Mouse (Mus musculus) midbrain, postnatal 0 days (tissue): ENCODE results near the gene B3gntl1. TPM values are rescaled to one million over a fixed set of nuclear protein-coding genes. Genes with fewer than 3 reads are reported as not detected.
"Not testable (repeated sequence)": the region's sequence is repeated elsewhere in the genome, so short reads cannot be mapped to it uniquely, and the experiment has no call there.

Experiments
- ATAC-seq: fragments of 200-750 bp; cut with Nextera tagmentation; 2 replicates; pipeline ENCODE4 v1.8.0; 2017; ENCODE audit warnings: moderate number of reproducible peaks, mild to moderate bottlenecking, moderate TSS enrichment, moderate library complexity; ENCODE audit not compliant: low FRiP score
- DNase-seq: peaks from one replicate; pipeline ENCODE4 v3.0.0-alpha.2; 2015; ENCODE audit warnings: low spot score
- H3K27ac ChIP-seq: fragments of 300-500 bp; sonication (generic); 2 replicates; pipeline ENCODE4 v1.5.1; 2014; ENCODE audit warnings: low read depth, mild to moderate bottlenecking, low read length, mixed read lengths
- H3K27me3 ChIP-seq: fragments of 300-500 bp; sonication (generic); 2 replicates; pipeline ENCODE4 v1.6.1; 2014; ENCODE audit warnings: low read length, control low read depth, mixed read lengths; ENCODE audit not compliant: insufficient read depth
- H3K36me3 ChIP-seq: fragments of 300-500 bp; sonication (generic); 2 replicates; pipeline ENCODE4 v1.6.1; 2014; ENCODE audit warnings: low read length, control low read depth, mixed read lengths; ENCODE audit not compliant: insufficient read depth
- H3K4me1 ChIP-seq: fragments of 300-500 bp; sonication (generic); 2 replicates; pipeline ENCODE4 v1.6.1; 2014; ENCODE audit warnings: mild to moderate bottlenecking, control low read depth, antibody characterized with exemption, low read length, mixed read lengths; ENCODE audit not compliant: insufficient read depth
- H3K4me2 ChIP-seq: fragments of 300-500 bp; sonication (generic); 2 replicates; pipeline ENCODE4 v1.6.1; 2014; ENCODE audit warnings: low read depth, mild to moderate bottlenecking, low read length, mixed read lengths; ENCODE audit not compliant: poor library complexity, severe bottlenecking
- H3K4me3 ChIP-seq: fragments of 300-500 bp; sonication (generic); 2 replicates; pipeline ENCODE4 v1.5.1; 2014; ENCODE audit warnings: low read depth, mild to moderate bottlenecking, low read length, moderate library complexity
- H3K9ac ChIP-seq: fragments of 300-500 bp; sonication (generic); replicated peaks from 2 replicates; pipeline ENCODE4 v1.6.1; 2014; ENCODE audit warnings: mild to moderate bottlenecking, low read length, moderate library complexity, mixed read lengths; ENCODE audit not compliant: poor library complexity, severe bottlenecking
- H3K9me3 ChIP-seq: fragments of 300-500 bp; sonication (generic); 2 replicates; pipeline ENCODE4 v1.6.1; 2016; ENCODE audit warnings: low read length, control low read depth
- CTCF ChIP-seq: IDR thresholded peaks from 2 replicates; pipeline ENCODE4 v1.5.1; 2016; ENCODE audit warnings: antibody characterized with exemption, mild to moderate bottlenecking
- WGBS: fragments of 180-500 bp; shearing (Covaris S2); extraction: QIAGEN DNeasy Blood & Tissue Kit; methylation state at CpG from one replicate; pipeline ENCODE4 v1.1.7; 2014; 5-methylcytosine and 5-hydroxymethylcytosine counted together
- polyA plus RNA-seq: library from polyadenylated mRNA; unstranded; fragments of >200 nt; fragmentation: Nextera tagmentation; extraction: Ambion mirVana; gene quantifications from 2 replicates; pipeline ENCODE4 v1.2.1, GENCODE M21; 2015
- total RNA-seq: library from RNA; depleted of rRNA; stranded (reverse); fragments of >200 nt; gene quantifications from 2 replicates; pipeline ENCODE4 v1.2.3, GENCODE M21; 2014

The B3gntl1 gene
- total and polyA plus RNA-seq, 2 experiments from 2014 or later = 5.8 to 10.5 TPM

DNA sequence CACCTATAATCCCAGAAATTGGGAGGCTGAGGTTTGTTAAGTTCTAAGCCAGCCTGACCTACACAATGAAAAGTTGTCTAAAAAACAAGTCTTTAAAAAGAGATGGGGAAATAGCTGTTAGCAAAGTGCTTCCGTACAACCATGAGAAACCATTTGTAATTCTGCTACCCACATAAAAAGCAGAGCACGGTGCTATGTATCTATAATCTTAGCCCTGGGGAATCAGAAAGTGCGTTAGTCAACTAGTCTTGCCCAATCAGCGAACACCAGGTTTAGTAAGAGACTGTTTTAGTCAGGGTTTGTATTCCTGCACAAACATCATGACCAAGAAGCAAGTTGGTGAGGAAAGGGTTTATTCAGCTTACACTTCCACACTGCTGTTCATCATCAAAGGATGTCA, 5.4 kb downstream of the B3gntl1 start:
- no peak for DNase-seq
- no peaks in the 10 kb centered on the region for H3K4me1 ChIP-seq
- H3K9me3 ChIP-seq = no peaks in the 10 kb centered on the region
- 88% methylated on average over 4 of the region's 4 CpGs for WGBS
- H3K9ac ChIP-seq = no peak overlapping the region
- no peak overlapping the region for H3K4me2 ChIP-seq
- ATAC-seq = no peak
- no peak overlapping the region for H3K4me3 ChIP-seq
- no peak for TF ChIP-seq CTCF
- no peak overlapping the region for H3K27ac ChIP-seq
- no peaks in the 10 kb centered on the region for H3K27me3 ChIP-seq
- H3K36me3 ChIP-seq = no peaks in the 10 kb centered on the region; the same call in 1 of the 2 replicates

DNA sequence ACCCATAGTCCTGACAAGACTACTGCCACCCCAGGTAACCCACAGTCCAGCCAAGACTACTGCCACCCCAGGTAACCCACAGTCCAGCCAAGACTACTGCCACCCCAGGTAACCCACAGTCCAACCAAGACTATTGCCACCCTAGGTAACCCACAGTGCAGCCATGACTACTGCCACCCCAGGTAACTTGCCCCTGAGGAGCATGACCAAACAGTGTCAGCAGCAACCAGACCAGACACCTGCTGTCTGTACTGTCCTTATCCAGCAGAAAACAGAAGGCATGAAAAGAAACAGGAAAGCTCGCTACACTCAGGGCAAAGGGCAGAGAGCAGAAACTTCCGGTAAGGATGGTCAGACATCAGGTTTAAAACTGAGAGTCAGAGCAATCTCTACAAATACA, 11.8 kb downstream of the B3gntl1 start:
- Histone ChIP-seq H3K27ac (no peak overlapping the region), H3K27me3 (no peaks in the 10 kb centered on the region), H3K4me3 (no peak overlapping the region), H3K9me3 (no peaks in the 10 kb centered on the region), H3K4me2 (no peak overlapping the region), H3K36me3 (peaks cover 4% of the 10 kb centered on the region; the same call in 1 of the 2 replicates), H3K9ac (no peak overlapping the region), H3K4me1 (no peaks in the 10 kb centered on the region)
- 91% methylated on average over 2 of the region's 2 CpGs for WGBS
- ATAC-seq = no peak
- no peak for TF ChIP-seq CTCF
- DNase-seq = no peak

DNA sequence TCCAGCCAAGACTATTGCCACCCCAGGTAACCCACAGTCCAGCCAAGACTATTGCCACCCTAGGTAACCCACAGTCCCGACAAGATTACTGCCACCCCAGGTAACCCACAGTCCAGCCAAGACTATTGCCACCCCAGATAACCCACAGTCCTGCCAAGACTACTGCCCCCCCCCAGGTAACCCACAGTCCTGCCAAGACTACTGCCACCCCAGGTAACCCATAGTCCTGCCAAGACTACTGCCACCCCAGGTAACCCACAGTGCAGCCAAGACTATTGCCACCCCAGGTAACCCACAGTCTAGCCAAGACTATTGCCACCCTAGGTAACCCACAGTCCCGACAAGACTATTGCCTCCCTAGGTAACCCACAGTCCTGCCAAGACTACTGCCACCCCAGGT, 12.3 kb downstream of the B3gntl1 start:
- not testable (repeated sequence) for DNase-seq, H3K4me1 ChIP-seq, H3K27ac ChIP-seq, H3K4me2 ChIP-seq, H3K9me3 ChIP-seq, ATAC-seq, H3K36me3 ChIP-seq, H3K9ac ChIP-seq, H3K27me3 ChIP-seq, H3K4me3 ChIP-seq
- WGBS = 91% methylated on average over 2 of the region's 2 CpGs

DNA sequence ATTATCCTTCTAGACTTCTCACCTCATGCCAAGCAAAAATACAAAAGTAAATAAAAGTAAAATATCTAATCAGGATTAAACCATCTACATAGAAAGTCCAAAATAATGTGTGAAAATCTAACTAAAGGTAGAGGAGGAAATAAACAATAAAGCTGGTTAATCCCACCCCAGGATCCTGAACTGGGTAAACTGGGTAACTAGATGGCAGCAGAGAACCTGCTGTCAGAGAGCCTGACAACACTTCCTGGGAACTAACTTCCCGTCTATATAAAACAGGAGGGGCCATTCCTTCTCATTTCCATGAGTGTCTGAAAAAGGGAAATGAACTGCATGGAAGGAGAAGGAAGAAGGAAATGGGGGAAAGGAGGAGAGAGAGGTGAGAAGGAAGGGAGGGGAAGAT, 14.8 kb downstream of the B3gntl1 start:
- no peak overlapping the region for H3K4me2 ChIP-seq
- no peaks in the 10 kb centered on the region for H3K9me3 ChIP-seq
- H3K27ac ChIP-seq = no peak overlapping the region
- TF ChIP-seq CTCF = peak; percentile 32; the same call in 1 of the 2 replicates
- ATAC-seq = no peak
- DNase-seq = no peak
- 42% methylated on average over 1 of the region's 1 CpGs for WGBS
- no peak overlapping the region for H3K9ac ChIP-seq
- H3K4me1 ChIP-seq = no peaks in the 10 kb centered on the region
- H3K36me3 ChIP-seq = peaks cover 4% of the 10 kb centered on the region; the same call in 1 of the 2 replicates
- no peaks in the 10 kb centered on the region for H3K27me3 ChIP-seq
- H3K4me3 ChIP-seq = no peak overlapping the region

DNA sequence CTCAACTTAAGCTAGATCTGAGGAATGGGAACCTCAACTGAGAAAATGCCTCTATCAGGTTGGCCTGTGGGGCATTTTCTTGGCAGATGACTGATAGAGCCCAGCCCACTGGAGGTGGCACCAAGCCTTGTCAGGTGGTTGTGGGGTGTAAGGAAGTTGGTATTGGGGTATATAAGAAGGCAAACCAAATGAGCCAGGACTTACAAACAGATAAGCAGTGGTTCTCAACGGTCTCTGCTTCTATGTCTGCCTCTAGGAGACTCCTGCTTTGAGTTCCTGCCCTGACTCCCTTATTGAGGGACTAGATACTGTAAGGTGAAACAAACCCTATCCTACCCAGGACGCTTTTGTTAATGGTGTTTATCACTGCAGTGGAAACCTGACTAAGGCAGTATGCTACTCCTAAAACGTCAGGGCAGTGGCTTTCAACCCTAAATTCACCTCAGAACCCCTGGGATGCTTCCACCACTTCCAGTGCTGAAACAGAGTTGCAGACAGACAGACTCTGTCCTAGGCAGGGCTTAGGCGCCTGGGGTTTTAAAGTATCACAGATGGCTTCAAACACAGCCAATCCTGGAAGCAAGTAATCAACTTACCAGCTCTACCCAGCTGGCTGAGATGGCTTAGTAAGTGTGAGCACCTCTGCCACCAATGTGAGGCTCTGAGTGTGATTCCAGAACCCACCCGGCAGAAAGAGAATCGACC, 17.0 kb downstream of the B3gntl1 start:
- no peak for ATAC-seq
- TF ChIP-seq CTCF = no peak

DNA sequence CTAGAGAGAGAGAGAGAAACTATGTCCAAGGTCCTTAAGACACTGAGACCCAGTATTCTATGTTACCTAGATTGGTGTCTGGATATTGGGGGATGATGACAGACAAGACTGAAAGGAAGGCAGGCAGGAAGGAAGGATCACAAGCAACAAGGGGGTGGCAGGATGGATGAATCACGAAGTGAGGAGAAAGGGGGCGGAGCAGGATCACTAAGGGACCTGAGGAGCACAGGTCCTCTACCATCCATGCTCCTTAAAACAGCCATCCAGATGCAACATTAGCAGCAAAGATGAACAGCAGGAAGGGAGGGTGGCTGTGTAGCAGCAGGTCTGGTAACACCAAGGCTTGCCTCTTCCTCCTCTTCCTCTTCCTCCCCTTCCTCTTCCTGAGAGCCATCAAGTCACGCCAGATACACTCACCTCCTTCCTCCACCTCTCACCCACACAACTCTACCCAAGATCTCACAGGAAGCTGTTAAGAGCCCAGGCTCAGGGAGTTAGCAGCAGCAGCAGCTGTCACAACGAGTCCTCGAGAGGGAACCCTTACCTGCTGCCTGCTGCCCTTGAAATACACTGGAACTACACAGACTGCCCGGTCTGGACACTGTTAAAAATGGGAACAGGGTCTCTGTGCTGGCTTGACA, 17.7 kb downstream of the B3gntl1 start:
- 0 out of 2 replicates have a peak, but pooled peaks cover 4% of the 10 kb centered on the region for H3K36me3 ChIP-seq
- H3K4me3 ChIP-seq = no peak overlapping the region
- H3K4me1 ChIP-seq = no peaks in the 10 kb centered on the region
- no peak overlapping the region for H3K9ac ChIP-seq
- TF ChIP-seq CTCF = no peak
- no peaks in the 10 kb centered on the region for H3K9me3 ChIP-seq
- DNase-seq (no peak), ATAC-seq (no peak)
- no peaks in the 10 kb centered on the region for H3K27me3 ChIP-seq
- 89% methylated on average over 6 of the region's 6 CpGs for WGBS
- H3K27ac ChIP-seq = no peak overlapping the region
- no peak overlapping the region for H3K4me2 ChIP-seq

More for the DNA sequence above, 17.0 kb downstream of the B3gntl1 start:
- H3K36me3 ChIP-seq = 0 out of 2 replicates have a peak, but pooled peaks cover 4% of the 10 kb centered on the region
- WGBS = 88% methylated on average over 6 of the region's 6 CpGs
- no peak overlapping the region for H3K9ac ChIP-seq
- no peaks in the 10 kb centered on the region for H3K4me1 ChIP-seq
- H3K4me2 ChIP-seq = no peak overlapping the region
- no peak for DNase-seq
- H3K27me3 ChIP-seq = no peaks in the 10 kb centered on the region
- no peak overlapping the region for H3K4me3 ChIP-seq
- no peaks in the 10 kb centered on the region for H3K9me3 ChIP-seq
- no peak overlapping the region for H3K27ac ChIP-seq
